Mouse (Mus musculus): ENCODE data around the gene Rerg. TPM values are rescaled to one million over a fixed set of nuclear protein-coding genes. Genes with fewer than 3 reads are reported as not detected.

The Rerg gene
- polyA plus RNA-seq, 1 experiment from 2014 or later = 15.5 TPM

DNA sequence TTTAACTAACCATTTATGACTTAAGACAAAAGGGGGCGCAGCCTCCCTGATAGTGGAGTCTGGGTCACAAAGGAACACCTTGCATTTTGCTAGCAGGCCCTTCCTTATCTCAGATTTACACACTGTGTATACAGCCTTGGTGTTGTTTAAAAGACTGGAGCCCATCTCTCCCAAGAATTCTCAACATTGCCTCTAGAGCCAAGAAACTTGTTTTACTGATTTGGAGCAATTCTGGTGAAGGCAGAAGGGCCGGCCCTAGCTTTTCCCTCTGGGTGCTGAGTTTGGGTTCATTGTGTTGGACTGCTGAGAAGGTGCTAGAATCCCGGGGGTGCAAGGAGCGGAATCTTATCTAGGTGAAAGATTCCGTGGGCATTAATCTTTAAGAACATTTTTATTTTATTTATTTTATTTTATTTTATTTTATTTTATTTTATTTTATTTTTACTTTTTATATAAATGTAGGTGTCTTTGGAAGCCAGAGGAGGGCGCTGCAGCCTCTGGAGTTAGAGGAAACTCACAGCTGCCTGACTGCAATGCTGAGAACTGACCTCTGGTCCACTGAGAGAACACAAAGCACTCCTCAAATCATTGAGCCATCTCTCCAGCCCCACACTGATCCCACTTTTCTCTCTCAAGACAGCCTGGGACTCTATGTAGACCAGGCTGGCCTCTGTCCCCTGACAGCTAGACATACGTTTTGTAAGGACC, 26.3 kb downstream of the Rerg start:
- no peak overlapping the region for H3K9ac ChIP-seq
- H3K36me3 ChIP-seq = no peaks in the 10 kb centered on the region
- H3K4me2 ChIP-seq = no peak overlapping the region
- H3K4me1 ChIP-seq = peaks cover 46% of the 10 kb centered on the region
- no peak for ATAC-seq (replicated peaks; ENCODE audit: low FRiP score)
- no peak overlapping the region for H3K4me3 ChIP-seq (replicated peaks)
- no peaks in the 10 kb centered on the region for H3K9me3 ChIP-seq (replicated peaks)
- WGBS = 82% methylated on average over 7 of the region's 7 CpGs
- H3K27ac ChIP-seq = peak overlapping the region; percentile 79
- H3K27me3 ChIP-seq = no peaks in the 10 kb centered on the region

DNA sequence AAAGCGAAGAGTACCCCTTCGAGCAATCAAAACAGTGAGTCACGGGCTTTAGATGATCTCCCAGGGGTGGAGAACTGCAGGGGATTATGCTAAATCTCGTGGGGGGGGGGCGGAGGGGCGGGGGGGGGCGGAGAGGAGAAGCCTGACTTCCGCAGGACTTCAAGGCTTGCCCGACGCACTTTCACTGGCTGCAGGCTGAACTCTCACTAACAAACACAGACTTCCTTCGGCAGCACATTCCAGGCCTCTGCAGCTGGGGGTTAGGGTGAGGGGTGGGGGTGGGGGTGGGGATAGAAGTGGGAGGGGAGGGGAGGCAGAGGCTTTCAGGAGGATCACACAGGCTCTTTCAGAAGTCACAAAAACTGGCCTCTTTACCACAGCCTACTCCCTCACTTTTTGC, 27.5 kb downstream of the Rerg start:
- peak; percentile 85 for ATAC-seq (replicated peaks; ENCODE audit: low FRiP score)
- H3K36me3 ChIP-seq = no peaks in the 10 kb centered on the region
- H3K27ac ChIP-seq = peak overlapping the region; percentile 83
- no peaks in the 10 kb centered on the region for H3K27me3 ChIP-seq
- H3K4me2 ChIP-seq = peak overlapping the region; percentile 55
- peaks cover 51% of the 10 kb centered on the region for H3K4me1 ChIP-seq
- peak overlapping the region; percentile 29; the same call in 1 of the 2 replicates for H3K9ac ChIP-seq
- H3K9me3 ChIP-seq (replicated peaks) = no peaks in the 10 kb centered on the region
- peak overlapping the region; percentile 27 for H3K4me3 ChIP-seq (replicated peaks)
- under 1% methylated on average over 11 of the region's 11 CpGs for WGBS

DNA sequence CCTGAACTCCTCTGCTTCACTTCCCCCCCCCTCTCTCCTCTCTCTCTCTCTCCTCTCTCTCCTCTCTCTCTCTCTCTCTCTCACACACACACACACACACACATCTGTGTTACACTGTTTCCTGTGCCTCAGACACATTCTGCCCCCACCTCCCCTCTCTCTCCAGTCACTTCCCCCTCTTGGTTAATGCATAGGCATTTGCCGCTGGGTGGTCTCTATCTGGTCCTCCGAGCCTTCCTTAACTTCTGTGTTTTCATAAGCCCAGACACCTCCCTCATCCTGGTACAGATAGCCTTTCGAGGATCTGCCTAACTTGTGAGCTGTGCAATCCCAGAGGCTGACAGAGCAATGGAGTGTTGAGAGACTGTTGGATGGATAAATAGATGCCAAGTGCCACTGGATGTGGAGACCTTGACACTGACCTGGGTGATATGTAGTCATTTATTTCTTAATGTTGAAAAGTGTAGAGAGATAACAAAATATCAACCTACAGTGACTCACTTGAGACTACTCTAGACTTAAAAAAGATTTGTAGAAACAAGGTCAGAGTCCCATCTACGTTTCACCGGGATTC, 29.0 kb downstream of the Rerg start:
- Histone ChIP-seq H3K27me3 (no peaks in the 10 kb centered on the region), H3K27ac (0 out of 2 replicates have a peak overlapping the region, but pooled peaks have one; percentile 41), H3K4me2 (no peak overlapping the region), H3K36me3 (no peaks in the 10 kb centered on the region), H3K9me3 (replicated peaks) (no peaks in the 10 kb centered on the region), H3K4me3 (replicated peaks) (no peak overlapping the region), H3K9ac (no peak overlapping the region), H3K4me1 (peaks cover 55% of the 10 kb centered on the region)
- no peak for ATAC-seq (replicated peaks; ENCODE audit: low FRiP score)
- WGBS = 42% methylated on average over 5 of the region's 5 CpGs

DNA sequence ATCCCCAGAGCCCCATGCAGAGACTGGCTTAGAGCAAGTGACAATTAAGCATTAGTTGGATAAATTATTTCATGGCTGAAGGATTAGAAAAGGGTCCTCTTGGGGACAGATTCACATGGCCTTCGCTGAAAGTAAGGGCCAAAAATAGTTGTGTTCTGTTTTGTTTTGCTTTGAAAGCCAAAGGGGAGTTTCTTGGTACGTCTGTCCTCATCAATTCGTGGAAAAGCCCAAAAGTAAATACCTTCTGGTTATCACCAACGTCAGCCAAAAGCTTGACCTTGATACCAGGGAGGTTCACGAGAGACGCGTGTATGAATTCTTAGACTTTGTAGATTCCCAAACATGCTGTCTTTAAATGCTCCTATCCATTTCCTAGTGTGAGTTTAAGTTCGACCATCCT, 31.5 kb downstream of the Rerg start:
- Histone ChIP-seq H3K36me3 (no peaks in the 10 kb centered on the region), H3K27ac (peak overlapping the region; percentile 37), H3K4me1 (peaks cover 54% of the 10 kb centered on the region), H3K27me3 (no peaks in the 10 kb centered on the region), H3K9me3 (replicated peaks) (no peaks in the 10 kb centered on the region), H3K4me3 (replicated peaks) (no peak overlapping the region), H3K9ac (no peak overlapping the region), H3K4me2 (no peak overlapping the region)
- ATAC-seq (replicated peaks; ENCODE audit: low FRiP score) = no peak
- 62% methylated on average over 8 of the region's 8 CpGs for WGBS

DNA sequence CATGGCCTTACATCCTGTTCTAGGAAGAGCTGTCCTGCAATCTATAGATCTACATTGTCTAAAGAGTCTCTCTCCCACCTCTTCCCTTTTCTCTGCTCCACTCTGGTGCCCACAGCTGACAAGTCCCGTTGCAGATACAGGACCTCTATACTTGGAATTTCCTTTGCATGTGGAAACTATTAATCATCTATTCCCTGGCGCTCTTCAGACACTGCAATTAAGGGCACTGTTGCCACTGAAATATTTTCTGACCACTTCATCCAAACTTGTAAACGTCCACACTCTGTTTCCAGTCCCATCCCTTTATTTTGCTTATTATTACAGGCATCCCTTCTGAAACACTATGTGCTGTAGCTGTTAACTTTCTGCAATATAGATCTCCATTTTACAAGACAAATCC, 31.9 kb downstream of the Rerg start:
- Histone ChIP-seq H3K9me3 (replicated peaks) (no peaks in the 10 kb centered on the region), H3K27me3 (no peaks in the 10 kb centered on the region), H3K36me3 (no peaks in the 10 kb centered on the region), H3K9ac (no peak overlapping the region), H3K4me1 (peaks cover 51% of the 10 kb centered on the region), H3K4me2 (no peak overlapping the region), H3K27ac (peak overlapping the region; percentile 37), H3K4me3 (replicated peaks) (no peak overlapping the region)
- 36% methylated on average over 3 of the region's 3 CpGs for WGBS
- no peak for ATAC-seq (replicated peaks; ENCODE audit: low FRiP score)

DNA sequence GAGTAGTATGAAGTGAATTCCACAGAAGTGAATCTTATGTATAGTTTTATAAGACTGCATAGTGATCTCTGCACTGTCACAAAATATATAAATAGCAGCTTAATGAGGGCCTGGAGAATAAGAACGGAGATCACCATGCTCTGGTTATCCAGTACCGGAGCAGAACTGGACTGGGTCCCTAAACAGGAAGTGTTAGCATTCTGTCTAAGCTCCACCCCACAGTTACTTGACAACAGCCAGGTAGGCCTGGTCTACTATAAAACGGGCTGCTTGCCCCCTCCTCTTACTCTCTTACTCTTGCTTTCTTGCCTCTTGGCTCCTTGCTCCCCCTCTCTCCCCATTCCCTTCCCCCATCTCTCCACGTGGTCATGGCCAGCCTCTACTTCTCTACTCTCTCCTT, 33.9 kb downstream of the Rerg start:
- H3K4me3 ChIP-seq (replicated peaks) = no peak overlapping the region
- no peaks in the 10 kb centered on the region for H3K27me3 ChIP-seq
- peaks cover 42% of the 10 kb centered on the region for H3K4me1 ChIP-seq
- WGBS = 76% methylated on average over 4 of the region's 4 CpGs
- H3K9me3 ChIP-seq (replicated peaks) = no peaks in the 10 kb centered on the region
- H3K27ac ChIP-seq = no peak overlapping the region
- no peak overlapping the region for H3K4me2 ChIP-seq
- H3K9ac ChIP-seq = no peak overlapping the region
- no peak for ATAC-seq (replicated peaks; ENCODE audit: low FRiP score)
- no peaks in the 10 kb centered on the region for H3K36me3 ChIP-seq

DNA sequence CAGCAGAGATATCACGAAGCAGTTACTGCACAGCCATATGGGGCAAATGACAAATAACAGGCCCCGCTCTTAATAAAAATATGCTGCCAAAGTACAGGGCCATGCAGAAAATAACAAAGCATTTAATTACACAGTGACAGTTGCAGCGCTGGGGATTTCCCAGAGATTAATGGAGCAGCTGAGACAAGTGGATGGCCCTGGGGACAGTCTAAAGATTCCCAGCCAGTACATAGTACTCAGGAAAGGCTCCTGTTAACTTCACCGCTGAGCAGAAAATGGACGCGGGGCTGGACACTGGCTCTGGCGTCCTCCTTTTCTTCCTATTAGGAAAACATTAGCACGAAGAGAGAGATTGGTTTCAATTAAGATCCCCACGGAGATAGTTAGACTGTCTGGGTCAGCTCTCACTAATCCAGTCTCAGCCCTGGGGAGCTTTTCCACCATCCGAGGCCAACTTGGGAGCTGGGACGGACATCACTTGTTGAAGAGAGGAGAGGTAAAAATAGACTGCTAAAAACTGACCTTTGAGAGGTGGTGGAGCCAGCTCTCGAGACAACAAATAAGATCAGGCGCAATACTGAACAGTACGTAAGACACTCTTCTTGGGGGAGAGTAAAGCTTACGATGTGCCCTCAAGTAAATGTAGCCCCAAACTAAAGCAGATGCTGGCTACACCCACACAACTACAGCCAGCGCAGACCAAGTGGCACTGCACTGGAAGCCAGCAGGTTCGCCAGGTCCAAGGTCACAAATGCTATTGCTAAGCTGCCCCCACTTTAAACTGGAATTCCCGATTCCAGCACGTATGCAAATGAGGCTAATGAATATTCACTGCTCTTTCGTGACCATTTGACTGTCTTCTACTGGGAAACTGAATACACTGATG, 34.5 kb downstream of the Rerg start:
- Histone ChIP-seq H3K9ac (no peak overlapping the region), H3K4me1 (peaks cover 40% of the 10 kb centered on the region), H3K9me3 (replicated peaks) (no peaks in the 10 kb centered on the region), H3K36me3 (no peaks in the 10 kb centered on the region), H3K27me3 (no peaks in the 10 kb centered on the region), H3K4me3 (replicated peaks) (no peak overlapping the region), H3K27ac (peak overlapping the region; percentile 75), H3K4me2 (peak overlapping the region; percentile 23; the same call in 1 of the 2 replicates)
- peak; percentile 74 for ATAC-seq (replicated peaks; ENCODE audit: low FRiP score)
- WGBS = 42% methylated on average over 20 of the region's 20 CpGs

DNA sequence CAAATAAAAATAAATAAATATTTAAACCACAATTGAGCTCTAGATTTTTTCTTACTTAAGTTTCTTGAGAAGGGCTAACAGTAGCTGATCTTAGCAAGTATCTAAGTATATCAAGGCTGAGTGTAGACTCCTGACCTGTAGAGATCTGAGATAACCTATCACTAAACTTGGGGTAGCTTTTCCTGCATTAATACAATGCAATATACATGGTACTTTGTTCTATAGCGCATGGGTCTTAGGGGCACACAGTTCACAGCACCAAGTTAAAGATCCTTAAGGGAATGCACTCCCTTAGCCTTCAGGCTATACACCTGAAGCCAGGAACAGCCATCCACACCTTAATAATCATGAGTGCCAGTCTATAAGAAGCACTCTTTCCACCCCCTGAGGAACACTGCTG, 38.5 kb downstream of the Rerg start:
- 88% methylated on average over 1 of the region's 1 CpGs for WGBS
- Histone ChIP-seq H3K4me2 (no peak overlapping the region), H3K9me3 (replicated peaks) (no peaks in the 10 kb centered on the region), H3K4me3 (replicated peaks) (no peak overlapping the region), H3K4me1 (peaks cover 42% of the 10 kb centered on the region), H3K36me3 (no peaks in the 10 kb centered on the region), H3K9ac (no peak overlapping the region), H3K27ac (no peak overlapping the region), H3K27me3 (no peaks in the 10 kb centered on the region)
- no peak for ATAC-seq (replicated peaks; ENCODE audit: low FRiP score)

DNA sequence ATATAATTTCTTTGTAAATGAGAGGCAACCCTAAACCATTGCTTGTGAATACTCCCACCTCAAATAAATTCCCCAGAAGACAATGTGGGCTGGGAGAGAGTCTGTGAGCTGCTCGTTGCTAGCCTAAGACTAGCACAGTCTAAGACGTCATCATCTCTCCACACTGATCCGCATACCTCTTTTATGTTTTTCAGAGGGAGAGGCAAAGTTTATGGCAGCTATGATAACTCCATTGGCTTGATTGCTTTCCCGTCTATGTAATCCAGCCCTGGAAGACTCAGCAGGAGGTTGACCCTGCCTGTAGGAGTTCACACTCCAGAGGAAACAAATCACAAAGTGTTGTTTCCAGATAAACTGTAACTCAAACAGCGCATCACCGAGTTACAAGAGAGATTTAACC, 38.9 kb downstream of the Rerg start:
- ATAC-seq (replicated peaks; ENCODE audit: low FRiP score) = peak; percentile 33; the same call in 1 of the 2 replicates

DNA sequence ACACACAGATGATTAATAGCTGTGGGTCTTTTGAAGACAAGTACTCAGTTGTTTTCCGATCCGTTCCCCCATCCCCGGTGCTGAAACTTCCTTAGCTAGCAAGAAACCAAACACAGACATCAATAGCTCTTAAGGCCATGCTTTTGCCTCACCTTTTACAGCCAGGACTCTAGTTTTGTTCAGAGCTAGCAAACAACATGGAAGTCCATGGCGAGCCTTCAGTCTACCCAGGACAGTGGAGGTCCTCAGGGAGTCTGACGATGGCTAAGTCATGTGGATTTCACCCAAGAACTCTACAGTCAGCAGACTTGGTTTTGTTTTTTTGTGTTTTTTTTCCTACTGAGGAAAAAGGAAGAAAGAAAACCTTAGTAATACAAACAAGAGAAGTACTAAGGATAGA, 43.4 kb downstream of the Rerg start:
- H3K9me3 ChIP-seq (replicated peaks) = no peaks in the 10 kb centered on the region
- H3K4me3 ChIP-seq (replicated peaks) = no peak overlapping the region
- H3K4me1 ChIP-seq = peaks cover 37% of the 10 kb centered on the region
- no peaks in the 10 kb centered on the region for H3K27me3 ChIP-seq
- H3K4me2 ChIP-seq = no peak overlapping the region
- ATAC-seq (replicated peaks; ENCODE audit: low FRiP score) = no peak
- H3K27ac ChIP-seq = peak overlapping the region; percentile 81; the same call in 1 of the 2 replicates
- H3K36me3 ChIP-seq = no peaks in the 10 kb centered on the region
- 34% methylated on average over 5 of the region's 5 CpGs for WGBS
- no peak overlapping the region for H3K9ac ChIP-seq

More for the DNA sequence above, 38.9 kb downstream of the Rerg start:
- H3K36me3 ChIP-seq = no peaks in the 10 kb centered on the region
- peaks cover 43% of the 10 kb centered on the region for H3K4me1 ChIP-seq
- H3K27me3 ChIP-seq = no peaks in the 10 kb centered on the region
- no peak overlapping the region for H3K4me3 ChIP-seq (replicated peaks)
- H3K9me3 ChIP-seq (replicated peaks) = no peaks in the 10 kb centered on the region
- H3K4me2 ChIP-seq = no peak overlapping the region
- no peak overlapping the region for H3K9ac ChIP-seq
- WGBS = 16% methylated on average over 6 of the region's 6 CpGs
- peak overlapping the region; percentile 41; the same call in 1 of the 2 replicates for H3K27ac ChIP-seq

DNA sequence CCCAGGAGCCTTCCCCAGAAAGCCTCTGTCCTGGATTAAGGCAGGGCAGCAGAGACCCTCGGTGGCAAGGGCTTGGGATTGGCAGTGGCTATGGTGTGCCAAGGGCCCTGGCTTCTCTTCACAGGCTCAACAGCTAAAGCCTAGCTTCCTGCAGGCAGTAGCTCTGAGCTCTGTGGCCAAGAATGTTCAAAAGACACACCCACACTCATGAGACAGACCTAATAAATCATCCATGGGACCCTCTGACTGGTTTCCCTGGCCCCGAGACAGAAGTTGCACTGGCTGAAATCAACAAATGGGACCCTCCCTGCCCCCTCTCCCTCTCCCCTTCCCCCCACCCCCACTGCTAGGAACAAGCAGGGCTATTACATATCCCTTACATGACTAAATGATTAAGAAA, 44.1 kb downstream of the Rerg start:
- peaks cover 32% of the 10 kb centered on the region for H3K4me1 ChIP-seq
- H3K4me3 ChIP-seq (replicated peaks) = no peak overlapping the region
- H3K9ac ChIP-seq = no peak overlapping the region
- 17% methylated on average over 2 of the region's 2 CpGs for WGBS
- no peaks in the 10 kb centered on the region for H3K36me3 ChIP-seq
- H3K27me3 ChIP-seq = no peaks in the 10 kb centered on the region
- H3K27ac ChIP-seq = peak overlapping the region; percentile 81
- H3K4me2 ChIP-seq = no peak overlapping the region
- no peaks in the 10 kb centered on the region for H3K9me3 ChIP-seq (replicated peaks)
- ATAC-seq (replicated peaks; ENCODE audit: low FRiP score) = peak; percentile 92

DNA sequence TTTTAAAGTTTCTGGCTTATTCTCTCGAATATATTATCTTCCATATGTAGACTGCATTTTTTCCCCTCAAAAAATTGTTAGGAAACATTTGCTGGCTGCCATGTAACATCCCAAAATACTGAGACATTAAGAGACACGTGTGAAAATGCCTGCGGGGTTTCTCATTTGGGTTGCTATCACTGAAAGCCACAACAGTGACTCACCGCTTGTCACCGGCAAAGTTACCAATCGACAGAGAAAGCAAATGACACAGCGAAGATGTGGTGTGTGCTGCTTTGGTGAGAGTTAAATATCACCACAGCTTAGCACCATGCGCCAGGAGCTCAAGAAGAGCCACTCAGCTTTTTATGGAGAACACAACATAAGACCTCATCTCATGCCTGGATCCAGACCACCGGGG, 44.9 kb downstream of the Rerg start:
- WGBS = 70% methylated on average over 9 of the region's 9 CpGs
- Histone ChIP-seq H3K9me3 (replicated peaks) (no peaks in the 10 kb centered on the region), H3K4me2 (no peak overlapping the region), H3K9ac (no peak overlapping the region), H3K36me3 (no peaks in the 10 kb centered on the region), H3K4me3 (replicated peaks) (no peak overlapping the region), H3K27me3 (no peaks in the 10 kb centered on the region), H3K4me1 (peaks cover 29% of the 10 kb centered on the region), H3K27ac (peak overlapping the region; percentile 81; the same call in 1 of the 2 replicates)
- no peak for ATAC-seq (replicated peaks; ENCODE audit: low FRiP score)

Measured in kidney, embryonic 15.5 days (tissue).